8 mouse cellular contexts compared by ENCODE assay signal in genomic region chr1:172563465-172563828, GRCm38 (mm10). TPM values are rescaled to one million over a fixed set of nuclear protein-coding genes. Genes with fewer than 3 reads are reported as not detected.
DNase-seq lines count a peak whose midpoint lies in the region; ATAC-seq and TF ChIP-seq lines count a peak whose summit lies in the region.

No protein-coding gene starts in this region.

- H3K9ac ChIP-seq in heart, embryonic 13.5 days = peak overlapping the region; percentile 87
- H3K9ac ChIP-seq in hindbrain, embryonic 14.5 days = peak overlapping the region; percentile 82

- H3K36me3 ChIP-seq in heart, embryonic 13.5 days = no peaks in the 10 kb centered on the region
- no peaks in the 10 kb centered on the region for H3K36me3 ChIP-seq in hindbrain, embryonic 14.5 days (replicated peaks; ENCODE audit: control insufficient read depth, insufficient read depth)

- 3% methylated on average over 10 of the region's 10 CpGs for WGBS in heart, embryonic 13.5 days
- WGBS in hindbrain, embryonic 14.5 days = 3% methylated on average over 10 of the region's 10 CpGs

- H3K4me1 ChIP-seq in heart, embryonic 13.5 days = peaks cover 17% of the 10 kb centered on the region
- peaks cover 38% of the 10 kb centered on the region for H3K4me1 ChIP-seq in bone marrow macrophage, adult 2 months (ENCODE audit: control insufficient read depth, insufficient read depth, low read length)
- H3K4me1 ChIP-seq in hindbrain, embryonic 14.5 days (replicated peaks; ENCODE audit: control insufficient read depth, insufficient read depth, low read length) = peaks cover 14% of the 10 kb centered on the region

- ATAC-seq in heart, embryonic 13.5 days (ENCODE audit: extremely low read depth, insufficient number of reproducible peaks, low FRiP score, low TSS enrichment) = no peak; the same call in 1 of the 2 replicates
- ATAC-seq in hindbrain, embryonic 14.5 days (ENCODE audit: low FRiP score) = no peak
- peak; percentile 45 for ATAC-seq in megakaryocyte-erythroid progenitor cell, adult 5-6 weeks (replicated peaks; ENCODE audit: low FRiP score, low TSS enrichment, poor library complexity, severe bottlenecking)

- H3K4me2 ChIP-seq in heart, embryonic 13.5 days = peak overlapping the region; percentile 98
- H3K4me2 ChIP-seq in hindbrain, embryonic 14.5 days (replicated peaks) = peak overlapping the region; percentile 91

- TF ChIP-seq CTCF in bone marrow macrophage, adult 2 months (IDR thresholded peaks at IDR 0.05; ENCODE audit: low read depth, low read length) = no peak

- intact Hi-C loops in heart, postnatal 36 days (cut with DNase I) = loop anchor here (1.0 to 2.0 kb wide), 2 partner anchors 35 to 69 kb away; partner anchors contain the start of gene Dusp23

- peak overlapping the region; percentile 77 for H3K4me3 ChIP-seq in heart, embryonic 13.5 days
- peak overlapping the region; percentile 73 for H3K4me3 ChIP-seq in bone marrow macrophage, adult 2 months (ENCODE audit: insufficient read depth, low read length)
- H3K4me3 ChIP-seq in hindbrain, embryonic 14.5 days (replicated peaks; ENCODE audit: low read length) = peak overlapping the region; percentile 64

- peaks cover 62% of the 10 kb centered on the region for H3K27me3 ChIP-seq in heart, embryonic 13.5 days (replicated peaks)
- H3K27me3 ChIP-seq in hindbrain, embryonic 14.5 days (ENCODE audit: control insufficient read depth, insufficient read depth, low read length) = peaks cover 26% of the 10 kb centered on the region

- TF ChIP-seq POLR2A in bone marrow macrophage, adult 2 months (IDR thresholded peaks at IDR 0.05; ENCODE audit: borderline replicate concordance, low read depth, low read length) = no peak

- DNase-seq in heart, postnatal 36 days = no peak
- DNase-seq in hindbrain, embryonic 14.5 days (ENCODE audit: low spot score) = no peak
- DNase-seq in ovary, postnatal 36 days (ENCODE audit: low spot score) = no peak
- no peak for DNase-seq in cerebellum, postnatal 14 days
- no peak for DNase-seq in ovary, adult 18-20 months (ENCODE audit: low spot score)

- H3K9me3 ChIP-seq in heart, embryonic 13.5 days = no peaks in the 10 kb centered on the region
- no peaks in the 10 kb centered on the region for H3K9me3 ChIP-seq in hindbrain, embryonic 14.5 days (ENCODE audit: control insufficient read depth, low read length)

- peak overlapping the region; percentile 54; the same call in 1 of the 2 replicates for H3K27ac ChIP-seq in heart, embryonic 13.5 days (replicated peaks)
- H3K27ac ChIP-seq in bone marrow macrophage, adult 2 months (ENCODE audit: insufficient read depth, low read depth, low read length) = no peak overlapping the region
- H3K27ac ChIP-seq in hindbrain, embryonic 14.5 days = no peak overlapping the region

RNA-seq across cellular contexts. Expression of gene Vsig8, which starts 7.7 kb away (rescaled TPM):
- polyA plus RNA-seq in heart, embryonic 13.5 days (2015; fragmentation: Nextera tagmentation; extraction: Ambion mirVana) = 0.15 and 0.25 TPM in 2 replicates
- not detected for total RNA-seq in heart, postnatal 36 days (2021)
- not detected in 2 replicates for polyA plus RNA-seq in bone marrow macrophage, adult 2 months (2012; ENCODE audit: insufficient read depth, insufficient read length, missing spikeins)
- polyA plus RNA-seq in hindbrain, embryonic 14.5 days (2014; fragmentation: Nextera tagmentation; extraction: Ambion mirVana) = 0.75 and 0.90 TPM in 2 replicates
- total RNA-seq in megakaryocyte-erythroid progenitor cell, adult 5-6 weeks (2014; fragmentation: Nextera tagmentation) = not detected in 2 replicates
- not detected in 2 replicates for total RNA-seq in megakaryocyte-erythroid progenitor cell, adult 5-6 weeks (2017)

RNA-seq across cellular contexts. Expression of gene Slamf8, which starts 26.9 kb away (rescaled TPM):
- polyA plus RNA-seq in heart, embryonic 13.5 days (2015; fragmentation: Nextera tagmentation; extraction: Ambion mirVana) = not detected in 2 replicates
- under 1 TPM; 0.22 to 0.42 TPM for total RNA-seq in heart, postnatal 36 days (2021)
- 4.0 TPM in 2 replicates for polyA plus RNA-seq in bone marrow macrophage, adult 2 months (2012; ENCODE audit: insufficient read depth, insufficient read length, missing spikeins)
- not detected in 2 replicates for polyA plus RNA-seq in hindbrain, embryonic 14.5 days (2014; fragmentation: Nextera tagmentation; extraction: Ambion mirVana)
- total RNA-seq in megakaryocyte-erythroid progenitor cell, adult 5-6 weeks (2014; fragmentation: Nextera tagmentation) = not detected in 2 replicates
- not detected in 2 replicates for total RNA-seq in megakaryocyte-erythroid progenitor cell, adult 5-6 weeks (2017)

RNA-seq across cellular contexts. Expression of gene Fcrl6, which starts 38.9 kb away (rescaled TPM):
- polyA plus RNA-seq in heart, embryonic 13.5 days (2015; fragmentation: Nextera tagmentation; extraction: Ambion mirVana) = not detected in 2 replicates
- total RNA-seq in heart, postnatal 36 days (2021) = not detected
- polyA plus RNA-seq in bone marrow macrophage, adult 2 months (2012; ENCODE audit: insufficient read depth, insufficient read length, missing spikeins) = not detected in 2 replicates
- 0.10 and 0.19 TPM in 2 replicates for polyA plus RNA-seq in hindbrain, embryonic 14.5 days (2014; fragmentation: Nextera tagmentation; extraction: Ambion mirVana)
- total RNA-seq in megakaryocyte-erythroid progenitor cell, adult 5-6 weeks (2014; fragmentation: Nextera tagmentation) = not detected in 2 replicates
- total RNA-seq in megakaryocyte-erythroid progenitor cell, adult 5-6 weeks (2017) = not detected in 2 replicates

RNA-seq across cellular contexts. Expression of gene Cfap45, which starts 42.8 kb away (rescaled TPM):
- polyA plus RNA-seq in heart, embryonic 13.5 days (2015; fragmentation: Nextera tagmentation; extraction: Ambion mirVana) = 1.9 and 2.4 TPM in 2 replicates
- total RNA-seq in heart, postnatal 36 days (2021) = under 1 TPM; 0.14 to 0.92 TPM
- 0.87 and 1.2 TPM in 2 replicates for polyA plus RNA-seq in bone marrow macrophage, adult 2 months (2012; ENCODE audit: insufficient read depth, insufficient read length, missing spikeins)
- 3.7 and 5.5 TPM in 2 replicates for polyA plus RNA-seq in hindbrain, embryonic 14.5 days (2014; fragmentation: Nextera tagmentation; extraction: Ambion mirVana)
- total RNA-seq in megakaryocyte-erythroid progenitor cell, adult 5-6 weeks (2014; fragmentation: Nextera tagmentation) = not detected in 2 replicates
- total RNA-seq in megakaryocyte-erythroid progenitor cell, adult 5-6 weeks (2017) = 0.75 TPM in 1 of 2 replicates, not detected in the other
